Mouse (Mus musculus) heart, embryonic 13.5 days (tissue): ENCODE data around the gene Rab30. TPM values are rescaled to one million over a fixed set of nuclear protein-coding genes. Genes with fewer than 3 reads are reported as not detected.
"Not testable (repeated sequence)": the region's sequence is repeated elsewhere in the genome, so short reads cannot be mapped to it uniquely, and the experiment has no call there.

ENCODE experiments used
- ATAC-seq: fragments of 200-750 bp; cut with Nextera tagmentation; 2 replicates; pipeline ENCODE4 v1.8.0; 2017; ENCODE audit warnings: moderate TSS enrichment; ENCODE audit not compliant: insufficient number of reproducible peaks, low FRiP score, low TSS enrichment; ENCODE audit errors: extremely low read depth
- H3K27ac ChIP-seq: fragments of 300-500 bp; sonication (generic); replicated peaks from 2 replicates; pipeline ENCODE4 v1.5.1; 2015; ENCODE audit warnings: moderate library complexity, mild to moderate bottlenecking, inconsistent platforms
- H3K27me3 ChIP-seq: fragments of 300-500 bp; sonication (generic); replicated peaks from 2 replicates; pipeline ENCODE4 v1.6.1; 2015; ENCODE audit warnings: mild to moderate bottlenecking, inconsistent platforms
- H3K36me3 ChIP-seq: fragments of 300-500 bp; sonication (generic); 2 replicates; pipeline ENCODE4 v1.6.1; 2015; ENCODE audit warnings: mild to moderate bottlenecking, inconsistent platforms
- H3K4me1 ChIP-seq: fragments of 300-500 bp; sonication (generic); 2 replicates; pipeline ENCODE4 v1.6.1; 2015; ENCODE audit warnings: inconsistent platforms
- H3K4me2 ChIP-seq: fragments of 300-500 bp; sonication (generic); 2 replicates; pipeline ENCODE4 v1.6.1; 2015; ENCODE audit warnings: inconsistent platforms, mild to moderate bottlenecking, moderate library complexity
- H3K4me3 ChIP-seq: fragments of 300-500 bp; sonication (generic); 2 replicates; pipeline ENCODE4 v1.5.1; 2015; ENCODE audit warnings: moderate library complexity, mild to moderate bottlenecking, inconsistent platforms
- H3K9ac ChIP-seq: fragments of 300-500 bp; sonication (generic); 2 replicates; pipeline ENCODE4 v1.6.1; 2015; ENCODE audit warnings: inconsistent platforms, mild to moderate bottlenecking, moderate library complexity
- H3K9me3 ChIP-seq: fragments of 300-500 bp; sonication (generic); 2 replicates; pipeline ENCODE4 v1.6.1; 2016; ENCODE audit warnings: inconsistent platforms
- WGBS: fragments of 180-500 bp; shearing (Covaris S2); methylation state at CpG from one replicate; pipeline ENCODE4 v1.1.7; 2015; ENCODE audit warnings: mixed read lengths; 5-methylcytosine and 5-hydroxymethylcytosine counted together
- polyA plus RNA-seq: library from polyadenylated mRNA; unstranded; fragments of >200 nt; fragmentation: Nextera tagmentation; extraction: Ambion mirVana; gene quantifications from 2 replicates; pipeline ENCODE4 v1.2.1, GENCODE M21; 2015

Gene Rab30
- polyA plus RNA-seq, 1 experiment from 2014 or later, result 5.6 TPM

DNA sequence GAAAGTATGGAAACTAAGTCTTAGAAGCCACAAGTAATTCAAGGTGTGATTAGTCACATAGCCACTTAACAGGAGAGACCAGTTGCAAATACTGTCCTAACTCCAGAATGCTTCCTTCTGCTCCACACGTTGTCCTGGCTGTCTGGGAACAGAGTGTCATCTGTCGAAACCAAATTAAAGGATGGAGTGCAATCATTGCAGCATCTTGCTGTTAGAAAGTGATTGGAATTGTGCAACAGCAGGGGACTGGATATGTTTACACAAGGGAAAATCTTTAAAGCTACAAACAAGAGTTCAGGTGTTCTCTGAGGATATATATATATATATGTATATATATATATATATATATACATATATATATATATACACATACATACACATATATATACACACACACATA, 9.0 kb downstream of the Rab30 start:
- Histone ChIP-seq H3K36me3 (no peaks in the 10 kb centered on the region), H3K9me3 (no peaks in the 10 kb centered on the region), H3K27me3 (no peaks in the 10 kb centered on the region), H3K27ac (no peak overlapping the region), H3K9ac (no peak overlapping the region), H3K4me3 (no peak overlapping the region), H3K4me2 (no peak overlapping the region), H3K4me1 (no peaks in the 10 kb centered on the region)
- WGBS, result 64% methylated on average over 2 of the region's 2 CpGs
- ATAC-seq, result no peak

DNA sequence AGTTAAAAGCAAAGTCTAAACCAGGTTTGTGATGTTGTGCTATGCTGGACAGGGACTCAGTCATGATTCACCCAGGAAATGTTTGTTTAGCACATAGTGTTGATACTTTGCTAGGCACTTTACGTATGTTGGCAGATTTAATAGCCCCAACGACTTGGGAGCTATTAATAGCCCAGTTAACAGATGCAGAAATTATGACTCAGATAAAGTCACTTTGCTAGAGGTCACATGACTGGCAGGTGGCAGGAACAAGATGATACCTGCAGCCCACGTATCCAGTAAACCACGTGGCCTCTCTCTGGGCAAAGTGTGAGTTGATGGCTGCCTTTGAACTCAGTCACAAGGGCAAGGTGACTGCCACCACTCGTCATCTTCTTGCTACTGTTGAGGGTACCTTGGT, 16.7 kb downstream of the Rab30 start:
- no peak overlapping the region for H3K9ac ChIP-seq
- no peak overlapping the region for H3K27ac ChIP-seq
- H3K9me3 ChIP-seq, result no peaks in the 10 kb centered on the region
- H3K27me3 ChIP-seq, result no peaks in the 10 kb centered on the region
- no peaks in the 10 kb centered on the region for H3K36me3 ChIP-seq
- 56% methylated on average over 5 of the region's 5 CpGs for whole genome bisulfite sequencing
- ATAC-seq, result no peak
- H3K4me1 ChIP-seq, result no peaks in the 10 kb centered on the region; the same call in 1 of the 2 replicates
- no peak overlapping the region for H3K4me2 ChIP-seq
- H3K4me3 ChIP-seq, result no peak overlapping the region

DNA sequence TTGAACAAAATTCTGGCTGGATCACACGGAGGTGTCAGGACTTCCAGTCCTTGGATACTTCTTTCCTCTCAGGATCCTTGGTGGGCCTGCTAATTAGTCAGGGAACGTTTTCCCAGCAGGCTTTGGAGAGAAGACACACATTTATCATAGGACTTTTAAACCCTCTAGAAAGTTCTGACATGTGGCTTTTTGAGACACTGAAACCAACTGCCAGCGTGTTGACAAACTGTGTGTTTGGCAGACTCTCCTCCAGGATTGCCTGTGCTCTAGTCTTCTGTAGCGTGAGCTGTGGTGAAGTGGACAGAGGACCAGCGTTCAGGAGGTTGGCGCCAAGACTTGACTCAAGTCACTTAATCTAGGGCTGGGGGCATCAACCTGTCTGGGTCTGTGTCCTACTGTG, 19.2 kb downstream of the Rab30 start:
- H3K4me2 ChIP-seq, result no peak overlapping the region
- no peaks in the 10 kb centered on the region for H3K9me3 ChIP-seq
- no peak overlapping the region for H3K27ac ChIP-seq
- no peaks in the 10 kb centered on the region for H3K36me3 ChIP-seq
- 79% methylated on average over 6 of the region's 6 CpGs for WGBS
- peaks cover 6% of the 10 kb centered on the region for H3K4me1 ChIP-seq
- no peak overlapping the region for H3K9ac ChIP-seq
- no peaks in the 10 kb centered on the region for H3K27me3 ChIP-seq
- no peak for ATAC-seq
- no peak overlapping the region for H3K4me3 ChIP-seq

DNA sequence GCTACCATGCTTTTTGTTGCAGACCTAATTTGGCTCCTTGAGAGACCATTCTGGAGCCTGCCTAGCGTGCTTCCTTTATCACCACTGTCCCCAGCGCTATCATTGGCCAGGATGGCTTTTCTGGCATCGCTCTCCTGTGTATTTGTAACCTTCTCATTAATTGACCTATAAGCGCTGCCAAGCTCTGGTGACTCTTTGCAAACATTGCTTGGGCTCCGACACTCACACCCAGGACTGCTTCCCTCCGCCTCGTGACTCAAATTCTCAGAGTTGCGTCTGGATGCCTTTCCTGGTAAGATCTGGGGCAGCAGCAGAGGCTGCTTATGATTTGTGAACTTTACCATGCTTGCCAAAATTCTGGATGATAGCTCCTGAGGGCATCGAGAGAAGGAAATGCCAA, 19.8 kb downstream of the Rab30 start:
- no peak for ATAC-seq
- Histone ChIP-seq H3K27ac (no peak overlapping the region), H3K4me1 (peaks cover 9% of the 10 kb centered on the region), H3K4me2 (no peak overlapping the region), H3K27me3 (no peaks in the 10 kb centered on the region), H3K4me3 (no peak overlapping the region), H3K36me3 (no peaks in the 10 kb centered on the region), H3K9me3 (no peaks in the 10 kb centered on the region), H3K9ac (no peak overlapping the region)
- 81% methylated on average over 9 of the region's 9 CpGs for WGBS

DNA sequence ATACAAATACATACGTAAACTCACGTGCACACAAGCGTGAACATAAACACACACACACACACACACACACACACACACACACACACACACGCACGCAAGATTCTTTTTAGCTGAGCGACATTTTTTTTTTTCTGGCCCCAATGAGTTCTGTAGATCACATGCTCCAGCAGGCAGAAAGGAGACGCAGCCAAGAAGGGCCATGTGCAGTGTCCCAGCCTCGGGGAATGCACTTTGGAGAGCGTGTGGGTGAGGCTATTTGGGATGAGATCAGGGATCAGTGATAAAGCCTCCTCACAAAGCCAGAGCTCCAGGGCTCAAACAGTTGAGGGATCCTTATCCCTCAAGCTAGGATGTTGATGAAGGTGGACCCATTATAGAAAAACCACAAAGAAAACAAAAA, 24.0 kb downstream of the Rab30 start:
- Histone ChIP-seq H3K4me2 (no peak overlapping the region), H3K4me3 (no peak overlapping the region), H3K4me1 (peaks cover 12% of the 10 kb centered on the region), H3K9ac (no peak overlapping the region), H3K27me3 (no peaks in the 10 kb centered on the region), H3K9me3 (no peaks in the 10 kb centered on the region), H3K27ac (no peak overlapping the region), H3K36me3 (no peaks in the 10 kb centered on the region)
- WGBS, result 59% methylated on average over 9 of the region's 9 CpGs
- no peak for ATAC-seq

DNA sequence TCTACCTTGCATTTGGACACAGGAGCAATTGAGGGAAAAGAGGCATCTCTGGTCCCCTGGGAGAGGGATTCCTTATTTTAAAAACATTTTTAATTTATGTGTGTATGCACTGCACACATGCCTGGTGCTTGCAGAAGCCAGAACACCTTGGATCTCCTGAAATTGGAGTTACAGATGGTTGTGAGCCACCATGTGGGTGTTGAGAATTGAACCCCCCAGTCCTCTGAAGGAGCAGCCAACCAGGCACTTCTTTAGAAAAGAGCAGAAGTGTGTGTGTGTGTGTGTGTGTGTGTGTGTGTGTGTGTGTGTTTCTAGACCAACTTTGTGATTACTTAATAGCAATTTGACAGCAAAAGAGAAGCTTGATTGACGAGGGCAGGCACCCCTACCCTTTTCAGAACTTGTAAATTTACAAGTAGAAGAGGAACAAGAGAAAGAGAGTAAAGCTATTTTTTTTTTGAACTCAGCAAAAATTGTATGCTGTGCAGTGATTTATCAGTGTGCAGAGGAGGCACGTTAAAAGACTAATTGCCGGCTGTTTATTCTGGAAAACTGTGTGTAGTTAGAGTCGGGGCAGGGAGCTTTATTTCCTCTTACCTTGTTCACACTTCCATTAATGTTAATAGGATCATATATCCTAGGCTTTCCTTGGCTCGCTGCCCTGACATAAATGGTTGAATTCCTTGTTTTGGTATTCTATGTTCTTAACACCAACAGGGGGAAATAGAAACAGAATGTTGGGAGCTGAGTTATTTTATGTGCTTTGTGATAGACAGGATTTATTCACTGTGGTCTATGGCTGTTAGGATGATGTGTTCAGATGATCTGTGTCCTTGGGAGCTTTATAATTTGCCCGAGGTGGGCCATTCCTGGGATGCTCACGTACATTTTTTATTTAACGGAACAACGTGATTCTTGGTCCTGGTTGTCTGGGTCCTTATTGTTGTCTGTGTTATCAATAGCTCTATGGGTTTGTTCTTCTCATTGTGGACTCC, 25.0 kb downstream of the Rab30 start:
- Histone ChIP-seq H3K9me3 (no peaks in the 10 kb centered on the region), H3K27ac (no peak overlapping the region), H3K9ac (no peak overlapping the region), H3K27me3 (no peaks in the 10 kb centered on the region), H3K4me1 (peaks cover 12% of the 10 kb centered on the region), H3K4me3 (no peak overlapping the region), H3K4me2 (no peak overlapping the region), H3K36me3 (no peaks in the 10 kb centered on the region)
- ATAC-seq, result no peak
- 74% methylated on average over 9 of the region's 9 CpGs for WGBS

DNA sequence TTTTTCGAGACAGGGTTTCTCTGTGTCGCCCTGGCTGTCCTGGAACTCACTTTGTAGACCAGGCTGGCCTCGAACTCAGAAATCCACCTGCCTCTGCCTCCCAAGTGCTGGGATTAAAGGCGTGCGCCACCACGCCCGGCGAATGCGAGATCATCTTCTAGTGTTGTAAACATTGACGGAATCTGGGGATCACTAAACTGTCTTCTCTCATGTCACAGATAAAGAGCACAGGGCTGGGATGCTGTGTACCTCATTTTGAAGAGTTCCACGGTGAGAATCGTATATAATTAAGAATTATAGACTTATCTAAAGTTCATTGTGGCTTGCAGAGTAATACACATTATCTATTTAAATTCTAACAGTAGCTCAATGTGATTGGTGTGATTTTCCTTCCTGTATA, 26.7 kb downstream of the Rab30 start:
- not testable (repeated sequence) for H3K27ac ChIP-seq, H3K4me3 ChIP-seq, H3K36me3 ChIP-seq, H3K4me2 ChIP-seq, H3K9me3 ChIP-seq, H3K27me3 ChIP-seq, H3K9ac ChIP-seq, ATAC-seq
- 89% methylated on average over 12 of the region's 12 CpGs for WGBS
- peaks cover 12% of the 10 kb centered on the region for H3K4me1 ChIP-seq

DNA sequence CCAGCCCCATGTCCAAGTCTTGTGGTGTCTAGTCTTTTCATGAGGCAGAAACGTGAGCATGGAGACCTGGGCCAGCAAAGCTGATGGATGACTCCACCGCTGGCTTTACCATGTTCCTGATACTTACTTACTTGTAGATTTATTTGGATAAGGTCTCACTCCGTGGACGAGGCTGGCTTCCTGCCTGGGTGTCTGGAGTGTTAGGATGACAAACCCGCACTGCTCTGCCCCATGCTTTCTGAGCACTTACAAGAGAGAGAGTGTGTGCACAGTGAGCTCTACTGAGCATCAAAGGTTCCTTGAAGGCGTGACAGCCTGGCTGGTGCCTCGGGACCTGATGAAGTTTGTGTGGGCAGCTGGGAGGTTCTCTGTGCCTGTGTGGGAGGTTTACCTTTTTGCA, 27.5 kb downstream of the Rab30 start:
- Histone ChIP-seq H3K9ac (peak overlapping the region; percentile 24; the same call in 1 of the 2 replicates), H3K27ac (no peak overlapping the region), H3K4me3 (no peak overlapping the region), H3K27me3 (no peaks in the 10 kb centered on the region), H3K4me1 (peaks cover 12% of the 10 kb centered on the region), H3K4me2 (no peak overlapping the region), H3K9me3 (no peaks in the 10 kb centered on the region), H3K36me3 (no peaks in the 10 kb centered on the region)
- 55% methylated on average over 7 of the region's 7 CpGs for WGBS
- no peak for ATAC-seq

DNA sequence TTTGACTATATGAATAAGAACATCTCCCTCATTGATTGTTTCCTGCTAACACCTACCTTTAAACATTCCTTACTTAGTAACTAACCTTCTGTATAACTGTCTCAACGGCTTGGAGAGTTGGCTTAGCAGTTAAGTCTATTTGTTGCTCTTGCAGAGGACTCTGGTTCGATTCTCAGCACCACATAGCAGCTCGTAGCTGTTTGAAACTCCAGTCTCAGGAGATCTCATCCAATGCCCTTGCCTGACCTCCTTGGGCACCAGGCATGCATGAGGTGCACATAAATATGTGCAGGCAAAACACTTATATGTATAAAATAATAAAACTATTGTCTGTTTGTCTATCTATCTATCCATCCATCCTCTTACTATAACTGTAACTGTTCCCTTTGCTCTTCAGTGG, 31.6 kb downstream of the Rab30 start:
- H3K36me3 ChIP-seq, result no peaks in the 10 kb centered on the region
- H3K4me3 ChIP-seq, result no peak overlapping the region
- no peak overlapping the region for H3K4me2 ChIP-seq
- H3K9ac ChIP-seq, result no peak overlapping the region
- no peaks in the 10 kb centered on the region for H3K9me3 ChIP-seq
- no peak overlapping the region for H3K27ac ChIP-seq
- ATAC-seq, result no peak
- peaks cover 18% of the 10 kb centered on the region for H3K4me1 ChIP-seq
- no peaks in the 10 kb centered on the region for H3K27me3 ChIP-seq
- WGBS, result 77% methylated on average over 3 of the region's 3 CpGs

DNA sequence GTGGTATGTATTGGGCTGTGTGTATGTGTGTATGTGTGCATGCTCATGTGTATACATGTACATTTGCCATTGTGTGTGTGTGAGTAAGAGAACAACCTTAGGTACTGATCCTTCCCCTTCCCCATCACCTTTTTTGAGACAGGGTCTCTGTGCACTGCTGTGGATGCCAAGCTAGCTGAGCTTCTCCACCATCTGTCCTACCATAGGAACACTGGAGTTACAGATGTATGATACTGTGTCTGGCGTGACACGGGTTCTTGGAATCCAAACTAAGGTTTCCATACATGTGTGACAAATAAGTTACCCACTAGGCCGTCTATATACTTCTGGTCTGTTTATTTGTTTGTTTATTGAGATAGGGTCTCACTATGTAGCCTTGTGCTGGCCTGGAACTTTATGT, 32.2 kb downstream of the Rab30 start:
- Histone ChIP-seq H3K4me1 (peaks cover 18% of the 10 kb centered on the region), H3K36me3 (no peaks in the 10 kb centered on the region), H3K4me3 (no peak overlapping the region), H3K4me2 (no peak overlapping the region), H3K27me3 (no peaks in the 10 kb centered on the region), H3K27ac (no peak overlapping the region), H3K9ac (no peak overlapping the region), H3K9me3 (no peaks in the 10 kb centered on the region)
- WGBS, result 88% methylated on average over 3 of the region's 3 CpGs
- no peak for ATAC-seq

DNA sequence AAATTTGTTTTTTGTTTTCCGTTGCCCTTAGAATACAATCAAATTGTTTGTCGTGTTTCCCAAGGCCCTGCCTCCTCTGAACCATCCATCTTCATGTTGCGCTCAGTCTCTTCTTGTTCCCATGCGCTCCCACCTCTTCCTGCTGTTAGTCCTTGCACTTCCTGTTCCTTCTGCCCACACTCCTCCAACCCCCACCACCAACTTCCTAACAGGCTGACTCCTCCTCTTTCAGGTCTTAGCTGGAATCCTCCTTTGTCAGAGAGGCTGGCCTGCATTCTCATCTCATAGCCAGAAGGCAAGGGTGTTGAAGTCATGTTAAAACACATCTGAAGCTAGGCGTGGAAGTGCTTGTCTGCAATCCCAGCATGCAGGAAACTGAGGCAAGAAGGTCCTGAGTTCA, 33.3 kb downstream of the Rab30 start:
- no peaks in the 10 kb centered on the region for H3K36me3 ChIP-seq
- no peak overlapping the region for H3K4me3 ChIP-seq
- WGBS, result 82% methylated on average over 5 of the region's 5 CpGs
- no peak overlapping the region for H3K9ac ChIP-seq
- no peak for ATAC-seq
- no peaks in the 10 kb centered on the region for H3K9me3 ChIP-seq
- H3K4me2 ChIP-seq, result no peak overlapping the region
- H3K27ac ChIP-seq, result no peak overlapping the region
- H3K4me1 ChIP-seq, result peaks cover 18% of the 10 kb centered on the region
- H3K27me3 ChIP-seq, result no peaks in the 10 kb centered on the region

DNA sequence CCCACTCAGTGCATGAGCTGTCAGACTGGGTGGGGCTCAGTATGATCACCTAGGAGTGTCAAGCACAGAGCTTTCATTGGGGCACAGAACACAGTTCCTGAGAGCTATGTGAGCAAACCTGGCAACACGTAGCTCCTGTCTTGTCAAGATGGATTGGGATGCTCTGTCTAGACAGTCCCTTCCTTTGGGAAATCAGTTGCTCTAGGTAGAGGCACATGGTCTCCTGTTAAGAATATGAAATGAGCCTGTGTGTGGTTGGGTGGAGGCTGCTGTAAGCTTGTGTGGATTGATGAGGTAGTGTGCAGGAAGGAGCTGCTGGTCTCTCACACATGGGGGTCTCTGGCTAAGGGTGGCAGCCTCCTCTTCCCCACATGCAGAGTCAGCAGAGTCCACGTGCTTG, 34.3 kb downstream of the Rab30 start:
- no peaks in the 10 kb centered on the region for H3K36me3 ChIP-seq
- H3K27ac ChIP-seq, result no peak overlapping the region
- ATAC-seq, result no peak
- H3K9ac ChIP-seq, result no peak overlapping the region
- H3K4me3 ChIP-seq, result no peak overlapping the region
- WGBS, result 45% methylated on average over 2 of the region's 2 CpGs
- H3K4me2 ChIP-seq, result no peak overlapping the region
- no peaks in the 10 kb centered on the region for H3K9me3 ChIP-seq
- no peaks in the 10 kb centered on the region for H3K27me3 ChIP-seq
- peaks cover 18% of the 10 kb centered on the region for H3K4me1 ChIP-seq
